Mouse (Mus musculus) stomach, embryonic 16.5 days (tissue): ENCODE results near the gene Atp7a. TPM values are rescaled to one million over a fixed set of nuclear protein-coding genes. Genes with fewer than 3 reads are reported as not detected.
A peak's percentile ranks its signal among the peaks of the same experiment; 100 is the strongest.

Source experiments
- ATAC-seq: fragments of 200-750 bp; cut with Nextera tagmentation; 2 replicates; pipeline ENCODE4 v1.8.0; 2017; ENCODE audit warnings: moderate number of reproducible peaks, moderate TSS enrichment; ENCODE audit not compliant: insufficient read depth, low FRiP score
- H3K27ac ChIP-seq: fragments of 300-500 bp; sonication (generic); 2 replicates; pipeline ENCODE4 v1.5.1; 2014; ENCODE audit warnings: low read length
- H3K27me3 ChIP-seq: fragments of 300-500 bp; sonication (generic); 2 replicates; pipeline ENCODE4 v1.6.1; 2014; ENCODE audit warnings: low read length, control low read depth, mixed read lengths; ENCODE audit not compliant: control insufficient read depth, insufficient read depth
- H3K36me3 ChIP-seq: fragments of 300-500 bp; sonication (generic); 2 replicates; pipeline ENCODE4 v1.6.1; 2014; ENCODE audit warnings: low read length; ENCODE audit not compliant: control insufficient read depth, insufficient read depth
- H3K4me1 ChIP-seq: fragments of 300-500 bp; sonication (generic); 2 replicates; pipeline ENCODE4 v1.6.1; 2014; ENCODE audit warnings: low read length, control low read depth, mixed read lengths; ENCODE audit not compliant: control insufficient read depth, insufficient read depth
- H3K4me2 ChIP-seq: fragments of 300-500 bp; sonication (generic); 2 replicates; pipeline ENCODE4 v1.6.1; 2014; ENCODE audit warnings: low read depth, low read length, mixed read lengths
- H3K4me3 ChIP-seq: fragments of 300-500 bp; sonication (generic); replicated peaks from 2 replicates; pipeline ENCODE4 v1.5.1; 2014; ENCODE audit warnings: mild to moderate bottlenecking, low read length
- H3K9ac ChIP-seq: fragments of 300-500 bp; sonication (generic); 2 replicates; pipeline ENCODE4 v1.6.1; 2014; ENCODE audit warnings: low read length
- H3K9me3 ChIP-seq: fragments of 300-500 bp; sonication (generic); replicated peaks from 2 replicates; pipeline ENCODE4 v1.6.1; 2016; ENCODE audit warnings: low read length, control low read depth; ENCODE audit not compliant: control insufficient read depth
- WGBS: fragments of 180-500 bp; shearing (Covaris S2); extraction: QIAGEN DNeasy Blood & Tissue Kit; methylation state at CpG from one replicate; pipeline ENCODE4 v1.1.7; 2014; 5-methylcytosine and 5-hydroxymethylcytosine counted together
- polyA plus RNA-seq: library from polyadenylated mRNA; unstranded; fragments of >200 nt; fragmentation: Nextera tagmentation; extraction: Ambion mirVana; gene quantifications from 2 replicates; pipeline ENCODE4 v1.2.1, GENCODE M21; 2015

Gene Atp7a
- polyA plus RNA-seq, 1 experiment from 2014 or later, result 27.6 TPM

- Histone ChIP-seq H3K36me3 (no peaks in the 10 kb centered on the region), H3K27ac (no peak overlapping the region), H3K4me2 (peak overlapping the region; percentile 21; the same call in 1 of the 2 replicates), H3K9me3 (no peaks in the 10 kb centered on the region), H3K27me3 (no peaks in the 10 kb centered on the region), H3K9ac (no peak overlapping the region), H3K4me1 (no peaks in the 10 kb centered on the region), H3K4me3 (peak overlapping the region; percentile 8; the same call in 1 of the 2 replicates)
- no peak for ATAC-seq
- WGBS, result 67% methylated on average over 3 of the region's 3 CpGs
Measured at GRCm38 (mm10) chrX:106017102-106017501, 10.0 kb upstream of the Atp7a start.

- H3K27me3 ChIP-seq, result no peaks in the 10 kb centered on the region
- no peaks in the 10 kb centered on the region for H3K9me3 ChIP-seq
- H3K4me2 ChIP-seq, result no peak overlapping the region
- H3K4me3 ChIP-seq, result no peak overlapping the region
- WGBS, result 94% methylated on average over 4 of the region's 4 CpGs
- no peak overlapping the region for H3K9ac ChIP-seq
- no peak for ATAC-seq
- no peaks in the 10 kb centered on the region for H3K36me3 ChIP-seq
- no peaks in the 10 kb centered on the region for H3K4me1 ChIP-seq
- H3K27ac ChIP-seq, result no peak overlapping the region
Measured at GRCm38 (mm10) chrX:106017516-106017915, 9.6 kb upstream of the Atp7a start.

GRCm38 (mm10) chrX:106027343-106027674 lies 233 bp downstream of the Atp7a start:
- Histone ChIP-seq H3K9me3 (no peaks in the 10 kb centered on the region), H3K4me3 (peak overlapping the region; percentile 60), H3K9ac (peak overlapping the region; percentile 78), H3K27ac (peak overlapping the region; percentile 73), H3K27me3 (no peaks in the 10 kb centered on the region), H3K4me1 (0 out of 2 replicates have a peak, but pooled peaks cover 2% of the 10 kb centered on the region), H3K36me3 (no peaks in the 10 kb centered on the region), H3K4me2 (peak overlapping the region; percentile 52)
- ATAC-seq, result 0 out of 2 replicates have a peak, but pooled peaks have one; percentile 9
- WGBS, result 21% methylated on average over 8 of the region's 8 CpGs

GRCm38 (mm10) chrX:106030176-106030575 lies 3.1 kb downstream of the Atp7a start:
- ATAC-seq, result no peak
- Histone ChIP-seq H3K4me3 (no peak overlapping the region), H3K4me1 (0 out of 2 replicates have a peak, but pooled peaks cover 2% of the 10 kb centered on the region), H3K9me3 (no peaks in the 10 kb centered on the region), H3K27ac (no peak overlapping the region), H3K4me2 (0 out of 2 replicates have a peak overlapping the region, but pooled peaks have one; percentile 36), H3K27me3 (no peaks in the 10 kb centered on the region), H3K9ac (no peak overlapping the region), H3K36me3 (no peaks in the 10 kb centered on the region)
- 56% methylated on average over 5 of the region's 5 CpGs for WGBS

- no peak for ATAC-seq
- H3K27me3 ChIP-seq, result no peaks in the 10 kb centered on the region
- no peak overlapping the region for H3K27ac ChIP-seq
Measured at GRCm38 (mm10) chrX:106031124-106031523, 4.0 kb downstream of the Atp7a start.

GRCm38 (mm10) chrX:106035727-106036126 lies 8.7 kb downstream of the Atp7a start:
- no peak for ATAC-seq

More at GRCm38 (mm10) chrX:106031124-106031523, 4.0 kb downstream of the Atp7a start:
- 0 out of 2 replicates have a peak, but pooled peaks cover 2% of the 10 kb centered on the region for H3K4me1 ChIP-seq
- no peak overlapping the region for H3K4me3 ChIP-seq
- H3K9ac ChIP-seq, result no peak overlapping the region
- H3K9me3 ChIP-seq, result no peaks in the 10 kb centered on the region
- H3K36me3 ChIP-seq, result no peaks in the 10 kb centered on the region
- no peak overlapping the region for H3K4me2 ChIP-seq

GRCm38 (mm10) chrX:106037185-106037752 lies 10.2 kb downstream of the Atp7a start:
- Histone ChIP-seq H3K4me2 (no peak overlapping the region), H3K36me3 (no peaks in the 10 kb centered on the region), H3K9me3 (no peaks in the 10 kb centered on the region), H3K27ac (peak overlapping the region; percentile 52; the same call in 1 of the 2 replicates), H3K4me3 (no peak overlapping the region), H3K9ac (no peak overlapping the region), H3K4me1 (peaks cover 5% of the 10 kb centered on the region; the same call in 1 of the 2 replicates), H3K27me3 (no peaks in the 10 kb centered on the region)
- WGBS, result 50% methylated on average over 3 of the region's 3 CpGs
- no peak for ATAC-seq

More at GRCm38 (mm10) chrX:106035727-106036126, 8.7 kb downstream of the Atp7a start:
- H3K9me3 ChIP-seq, result no peaks in the 10 kb centered on the region
- no peak overlapping the region for H3K4me3 ChIP-seq
- no peak overlapping the region for H3K9ac ChIP-seq
- H3K4me2 ChIP-seq, result no peak overlapping the region
- H3K4me1 ChIP-seq, result peaks cover 3% of the 10 kb centered on the region; the same call in 1 of the 2 replicates
- WGBS, result 59% methylated on average over 2 of the region's 2 CpGs
- H3K27me3 ChIP-seq, result no peaks in the 10 kb centered on the region
- H3K36me3 ChIP-seq, result no peaks in the 10 kb centered on the region
- no peak overlapping the region for H3K27ac ChIP-seq

GRCm38 (mm10) chrX:106043863-106044617 lies 17.0 kb downstream of the Atp7a start:
- Histone ChIP-seq H3K36me3 (no peaks in the 10 kb centered on the region), H3K4me1 (peaks cover 9% of the 10 kb centered on the region; the same call in 1 of the 2 replicates), H3K9me3 (no peaks in the 10 kb centered on the region), H3K27ac (peak overlapping the region; percentile 44; the same call in 1 of the 2 replicates), H3K4me3 (no peak overlapping the region), H3K9ac (no peak overlapping the region), H3K4me2 (peak overlapping the region; percentile 27; the same call in 1 of the 2 replicates), H3K27me3 (no peaks in the 10 kb centered on the region)
- ATAC-seq, result no peak; the same call in 1 of the 2 replicates
- 33% methylated on average over 8 of the region's 8 CpGs for WGBS

- Histone ChIP-seq H3K4me1 (peaks cover 9% of the 10 kb centered on the region; the same call in 1 of the 2 replicates), H3K4me3 (no peak overlapping the region), H3K36me3 (no peaks in the 10 kb centered on the region), H3K9ac (no peak overlapping the region), H3K4me2 (no peak overlapping the region), H3K27ac (peak overlapping the region; percentile 23; the same call in 1 of the 2 replicates), H3K27me3 (no peaks in the 10 kb centered on the region), H3K9me3 (no peaks in the 10 kb centered on the region)
- 35% methylated on average over 2 of the region's 2 CpGs for WGBS
- ATAC-seq, result peak; percentile 44; the same call in 1 of the 2 replicates
Measured at GRCm38 (mm10) chrX:106045455-106045854, 18.4 kb downstream of the Atp7a start.
